Mouse (Mus musculus): ENCODE measurements at regions not wholly inside any gene's neighbourhood (a gene's known extent, or its start where the extent isn't known, plus 50 kb on each side); places are given as distances from the start of the nearest gene placed in this dataset.
A peak's percentile ranks its signal among the peaks of the same experiment; 100 is the strongest.
"Not testable (repeated sequence)": the region's sequence is repeated elsewhere in the genome, so short reads cannot be mapped to it uniquely, and the experiment has no call there.

- DNase-seq, result no peak
These were observed 207.5 kb upstream of the 4931417E11Rik start for GRCm38 (mm10) chr6:73676979-73677378.

DNA sequence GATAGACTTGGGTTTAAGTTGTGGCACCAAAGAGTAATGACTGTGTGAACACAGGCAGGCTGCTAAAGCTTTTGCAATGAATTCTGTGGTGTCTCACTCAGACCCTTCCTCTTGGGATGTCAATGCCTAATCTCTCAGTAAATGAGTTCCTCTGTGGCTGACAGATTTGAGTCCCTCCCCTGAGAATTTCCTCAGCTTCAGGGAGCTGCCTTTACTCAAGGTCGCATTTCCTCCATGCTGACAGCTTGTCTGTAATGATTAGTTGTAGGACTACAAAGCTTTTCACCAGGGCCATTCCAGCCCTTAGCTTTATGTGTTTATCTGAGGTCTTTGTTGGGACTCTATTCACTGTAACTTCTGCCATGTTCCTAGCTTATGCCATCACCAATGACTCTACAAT lies 199.9 kb upstream of the 4931417E11Rik start:
- DNase-seq, result no peak

DNA sequence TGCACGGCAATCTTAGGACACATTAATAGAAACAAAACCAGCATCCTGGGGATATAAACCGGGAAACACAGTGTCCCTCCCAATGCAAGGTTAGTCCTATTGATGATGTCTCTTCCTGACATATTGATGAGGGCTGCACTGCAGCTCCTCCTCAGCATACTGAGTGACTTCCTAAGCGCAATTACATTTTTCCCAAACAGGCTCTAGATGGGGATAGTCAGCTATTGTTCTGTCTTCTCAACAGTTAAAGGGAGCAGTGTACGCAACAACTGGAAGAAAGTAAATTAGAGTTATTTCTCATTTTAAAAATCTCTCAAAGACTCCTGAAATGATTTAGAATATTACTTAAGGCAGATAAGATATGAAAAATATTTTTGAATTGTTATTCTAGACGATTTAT lies 189.5 kb upstream of the 4931417E11Rik start:
- no peak for DNase-seq

- no peak for DNase-seq
These were observed 175.9 kb upstream of the 4931417E11Rik start for GRCm38 (mm10) chr6:73645378-73645777.

GRCm38 (mm10) chr6:73644778-73645267 lies 175.4 kb upstream of the 4931417E11Rik start:
- peak; percentile 31 for DNase-seq

- no peak for DNase-seq
These were observed 159.1 kb upstream of the 4931417E11Rik start for GRCm38 (mm10) chr6:73628600-73628999.

GRCm38 (mm10) chr6:73626451-73626850 lies 157.0 kb upstream of the 4931417E11Rik start:
- no peak for DNase-seq

GRCm38 (mm10) chr6:73624211-73624610 lies 154.7 kb upstream of the 4931417E11Rik start:
- DNase-seq, result no peak

GRCm38 (mm10) chr6:73621839-73622426 lies 152.5 kb upstream of the 4931417E11Rik start:
- no peak for DNase-seq

DNA sequence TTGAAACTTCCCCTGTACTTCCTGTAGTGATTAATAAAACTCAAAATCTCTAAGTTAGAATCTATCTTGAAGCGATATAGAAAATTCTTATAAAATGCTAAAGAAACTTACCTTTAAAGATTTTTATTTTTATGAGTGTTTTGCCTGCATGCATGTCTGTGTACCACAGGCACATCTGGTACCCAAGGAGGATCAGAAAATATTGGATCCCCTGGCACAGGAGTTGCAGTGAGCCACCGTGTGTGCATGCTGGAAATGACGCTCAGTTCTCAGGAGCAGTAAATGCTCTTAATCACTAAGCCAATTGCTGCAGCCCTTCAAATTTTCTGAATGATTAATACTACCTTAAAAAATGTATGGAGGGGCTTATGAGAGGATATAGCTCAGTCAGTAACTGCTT lies 142.8 kb upstream of the 4931417E11Rik start:
- DNase-seq, result no peak

DNA sequence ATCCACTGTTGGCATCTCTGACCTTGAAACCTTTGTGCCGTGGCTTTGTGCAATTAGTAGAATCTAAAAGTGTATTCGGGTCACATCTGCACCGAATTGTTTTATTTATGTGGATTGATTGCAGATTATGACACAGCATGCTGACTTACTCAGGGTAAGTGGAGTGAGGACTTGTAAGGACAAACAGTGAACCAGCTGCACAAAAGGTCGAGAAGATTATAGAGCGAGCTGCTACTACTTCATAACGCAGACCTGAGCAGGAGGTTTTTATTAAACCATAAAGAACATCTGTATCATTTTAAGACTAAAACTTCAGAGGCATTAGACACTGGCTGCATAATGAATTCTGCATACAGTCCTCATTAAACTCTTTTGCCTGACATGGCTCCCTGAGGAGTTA lies 142.4 kb upstream of the 4931417E11Rik start:
- no peak for DNase-seq

GRCm38 (mm10) chr6:73610048-73610624 lies 140.7 kb upstream of the 4931417E11Rik start:
- DNase-seq, result no peak

DNA sequence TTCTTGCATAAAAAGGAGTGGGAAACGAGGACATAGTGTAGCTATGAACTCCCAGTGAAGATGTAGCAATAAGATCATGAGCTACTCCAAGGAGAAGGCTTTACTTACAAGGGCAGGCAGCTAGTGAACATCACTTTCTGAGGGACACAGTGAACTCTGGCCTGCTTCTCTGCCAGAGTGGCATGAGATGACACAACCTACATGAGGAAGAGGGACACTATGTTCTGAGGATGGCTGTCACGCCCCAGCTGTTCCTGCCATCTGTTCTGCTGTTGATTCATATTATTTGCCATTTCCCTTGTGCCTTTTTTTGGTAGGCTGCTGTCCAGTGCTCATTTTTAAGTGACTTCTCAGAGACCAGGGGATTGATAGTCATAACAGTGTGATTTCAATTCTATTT lies 118.2 kb upstream of the 4931417E11Rik start:
- no peak for DNase-seq

- DNase-seq, result no peak
These were observed 107.2 kb upstream of the 4931417E11Rik start for GRCm38 (mm10) chr6:73576708-73577107.

DNA sequence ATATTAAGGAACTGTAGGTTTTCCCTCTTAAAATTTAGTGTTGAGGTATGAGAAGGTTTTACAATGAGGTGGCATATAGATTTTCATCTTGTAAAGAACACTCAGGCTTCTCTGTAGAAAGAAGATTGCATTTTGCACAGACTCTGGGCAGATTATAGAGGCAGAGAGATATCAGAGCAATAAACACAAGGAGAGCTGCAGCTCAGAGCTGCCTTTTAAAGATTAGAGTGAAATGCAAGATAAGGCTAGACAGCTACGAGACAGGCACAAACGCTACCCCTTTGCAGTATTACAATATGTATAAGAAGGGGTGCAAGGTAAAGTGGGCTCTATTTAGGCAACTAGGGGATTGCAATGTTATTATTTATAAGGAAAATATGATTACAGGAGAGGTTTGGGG lies 90.5 kb upstream of the 4931417E11Rik start:
- no peak for DNase-seq

DNA sequence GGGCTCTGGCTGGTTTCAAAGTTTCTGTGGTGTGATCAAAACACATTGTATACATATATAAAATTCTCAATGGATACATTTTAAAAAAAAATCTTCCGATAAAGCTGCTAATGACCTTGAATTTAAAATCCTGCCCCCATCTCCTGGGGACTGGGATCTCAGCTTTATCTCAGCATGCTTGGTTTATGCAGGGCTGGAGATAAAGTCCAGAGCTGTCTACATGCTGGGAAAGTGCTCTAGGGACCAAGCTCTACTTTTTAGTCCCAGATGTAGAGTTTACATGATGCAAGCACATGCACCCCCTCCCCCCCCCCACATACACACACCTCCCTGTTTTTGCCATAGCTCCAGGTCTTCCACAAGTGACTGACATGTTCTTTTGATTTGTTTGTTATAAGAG lies 61.1 kb upstream of the 4931417E11Rik start:
- no peak for DNase-seq

DNA sequence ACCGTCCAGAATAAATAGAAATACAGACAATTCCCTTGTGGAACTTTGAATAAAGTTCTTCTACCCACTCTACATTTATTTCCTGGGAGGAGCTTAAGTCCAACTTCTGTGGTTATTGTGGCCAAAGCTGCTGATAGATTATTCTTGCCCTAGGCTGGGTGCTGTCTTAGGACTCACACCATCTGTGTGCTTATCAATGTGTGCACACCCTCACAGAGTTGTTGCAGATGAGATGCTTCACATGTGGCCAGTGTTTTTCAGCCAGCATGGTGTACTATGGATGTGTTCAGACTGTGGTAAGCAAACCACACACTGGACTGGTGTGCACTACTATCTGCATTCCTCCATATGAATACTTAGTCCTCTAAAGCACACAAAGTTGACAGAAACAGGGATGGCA lies 60.6 kb upstream of the 4931417E11Rik start:
- no peak for DNase-seq

DNA sequence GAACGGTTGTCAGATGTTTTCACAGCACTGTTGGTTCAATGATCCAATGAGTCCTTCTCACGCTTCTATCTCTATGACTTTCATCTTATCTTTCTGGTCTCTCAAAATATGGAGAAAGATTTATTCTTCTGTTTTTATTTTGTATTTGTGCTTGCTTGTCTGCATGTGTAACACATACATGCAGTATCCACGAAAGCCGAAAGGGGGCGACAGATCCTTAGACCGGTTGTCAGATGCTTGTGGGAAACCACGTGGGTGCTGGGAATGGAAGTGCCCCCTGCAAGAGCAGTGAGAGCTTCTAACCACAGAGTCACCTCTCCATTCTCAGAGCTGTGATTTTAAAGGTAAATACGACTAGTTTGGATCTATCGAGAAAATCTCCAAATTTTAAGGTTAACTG lies 54.2 kb upstream of the 4931417E11Rik start:
- no peak for DNase-seq

DNA sequence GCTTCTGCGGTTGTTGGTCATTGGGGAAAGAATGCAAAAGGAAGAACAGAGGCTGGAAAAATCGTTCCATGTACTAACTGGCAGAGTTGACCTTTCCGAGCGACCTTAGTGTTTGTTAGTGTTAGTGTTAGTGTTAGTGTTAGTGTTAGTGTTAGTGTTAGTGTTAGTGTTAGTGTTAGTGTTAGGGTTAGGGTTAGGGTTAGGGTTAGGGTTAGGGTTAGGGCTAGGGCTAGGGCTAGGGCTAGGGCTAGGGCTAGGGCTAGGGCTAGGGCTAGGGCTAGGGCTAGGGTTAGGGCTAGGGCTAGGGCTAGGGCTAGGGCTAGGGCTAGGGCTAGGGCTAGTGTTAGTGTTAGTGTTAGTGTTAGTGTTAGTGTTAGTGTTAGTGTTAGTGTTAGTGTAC lies 50.4 kb upstream of the 4931417E11Rik start:
- not testable (repeated sequence) for DNase-seq
